Mouse (Mus musculus): ENCODE measurements around the gene Tmem91.

Gene Tmem91

DNA sequence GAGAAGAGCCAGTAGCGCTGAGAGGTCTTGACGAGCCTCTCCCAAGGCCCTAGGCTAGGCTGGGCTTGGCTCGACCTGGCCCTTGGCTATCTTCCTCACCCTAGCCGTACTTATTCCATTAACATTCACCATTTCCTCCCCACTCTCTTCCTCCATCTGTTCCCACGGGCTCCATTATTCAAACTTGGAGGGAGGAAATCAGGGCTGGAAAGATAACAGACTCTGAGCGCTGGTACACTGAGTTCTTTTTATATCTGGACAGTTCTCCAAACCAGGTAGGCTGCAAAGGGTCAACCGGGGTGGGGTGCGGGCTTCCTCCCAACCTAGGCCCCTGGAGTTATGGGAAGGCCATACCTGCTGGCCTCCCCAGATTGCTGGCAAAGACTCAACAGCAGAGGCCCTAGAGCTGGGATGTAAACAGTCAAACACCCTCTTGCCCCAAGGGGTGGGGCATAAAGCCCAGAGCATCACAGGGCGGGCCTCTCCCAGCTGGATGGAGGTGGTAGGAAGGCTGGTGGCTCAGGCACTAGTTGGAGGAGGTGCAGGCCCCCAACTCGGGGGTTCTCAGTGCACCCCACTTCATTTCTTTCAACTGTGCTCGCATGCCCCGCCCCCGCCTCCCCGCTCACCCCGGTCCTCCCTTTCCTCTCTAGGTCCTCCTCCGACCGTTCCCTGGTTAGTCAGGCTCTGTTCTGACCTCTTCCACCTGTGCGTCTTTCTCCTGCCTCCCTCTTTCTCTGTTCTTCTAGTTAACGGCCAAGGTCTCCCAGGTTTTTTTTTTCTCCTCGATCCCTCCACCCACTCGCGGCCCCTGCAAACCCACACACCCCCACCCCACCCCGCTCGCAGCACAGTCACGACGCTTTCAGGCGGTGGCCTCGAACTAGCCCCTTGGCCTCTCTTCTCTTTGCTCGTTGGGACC, 48.2 kb downstream of the Tmem91 start, which contains the start of gene B3gnt8:
Gene B3gnt8 (plus strand): TSS at position 146 of the 922 bp plus-strand sequence.
- no peak for DNase-seq (ENCODE audit: low spot score in 2 of 2)

DNA sequence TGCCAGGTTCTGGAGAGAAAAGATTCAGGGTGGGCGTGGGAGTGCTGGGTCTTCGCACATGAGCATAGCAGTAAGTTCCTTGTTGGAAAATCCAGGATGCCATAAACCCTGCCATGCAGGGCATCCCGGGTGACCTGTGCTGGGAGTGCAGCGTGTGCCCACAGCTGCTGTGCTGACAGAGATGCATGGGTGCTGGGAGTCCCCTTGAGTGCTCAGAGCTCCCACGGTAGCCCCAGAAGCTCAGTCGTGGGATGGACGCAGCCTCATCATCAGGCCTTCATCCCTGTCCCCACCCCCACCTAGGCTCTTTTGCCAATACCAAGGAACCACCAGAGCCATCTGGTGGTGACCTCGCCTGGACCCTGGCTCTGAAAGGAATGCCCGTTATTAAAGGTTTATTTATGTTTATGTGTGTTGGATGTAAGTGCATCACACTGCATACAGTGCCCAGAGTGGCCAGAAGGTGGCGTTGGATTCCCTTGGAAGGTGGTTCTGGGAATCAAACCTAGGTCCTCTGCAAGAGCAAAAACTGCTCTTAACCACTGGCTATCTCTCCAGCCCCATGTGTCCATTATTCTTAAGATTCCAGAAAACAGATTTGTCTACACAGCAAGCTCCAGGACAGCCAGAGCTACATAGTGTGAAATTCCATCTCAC, 49.2 kb downstream of the Tmem91 start:
- DNase-seq (ENCODE audit: low spot score in 2 of 2) = no peak

DNA sequence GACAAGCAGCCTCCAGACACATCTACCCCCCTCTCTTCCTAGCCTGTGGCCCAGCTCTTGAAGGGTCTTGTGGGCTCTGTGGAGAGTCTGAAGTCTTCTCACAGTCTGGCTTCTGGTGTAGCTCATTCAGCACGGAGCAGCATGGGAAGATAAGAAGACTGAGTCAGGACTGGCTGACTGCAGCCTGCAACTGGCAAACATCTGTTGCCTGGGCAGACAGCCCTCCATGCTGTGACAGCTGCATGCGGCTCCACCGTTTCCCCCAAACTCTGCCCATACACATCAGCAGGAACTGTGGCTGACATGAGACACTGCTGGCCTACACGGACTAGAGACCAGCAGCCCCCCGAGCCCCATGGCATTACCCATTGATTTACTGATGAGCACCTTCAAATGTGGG, 50.1 kb downstream of the Tmem91 start:
- no peak for DNase-seq (ENCODE audit: low spot score in 2 of 2)

DNA sequence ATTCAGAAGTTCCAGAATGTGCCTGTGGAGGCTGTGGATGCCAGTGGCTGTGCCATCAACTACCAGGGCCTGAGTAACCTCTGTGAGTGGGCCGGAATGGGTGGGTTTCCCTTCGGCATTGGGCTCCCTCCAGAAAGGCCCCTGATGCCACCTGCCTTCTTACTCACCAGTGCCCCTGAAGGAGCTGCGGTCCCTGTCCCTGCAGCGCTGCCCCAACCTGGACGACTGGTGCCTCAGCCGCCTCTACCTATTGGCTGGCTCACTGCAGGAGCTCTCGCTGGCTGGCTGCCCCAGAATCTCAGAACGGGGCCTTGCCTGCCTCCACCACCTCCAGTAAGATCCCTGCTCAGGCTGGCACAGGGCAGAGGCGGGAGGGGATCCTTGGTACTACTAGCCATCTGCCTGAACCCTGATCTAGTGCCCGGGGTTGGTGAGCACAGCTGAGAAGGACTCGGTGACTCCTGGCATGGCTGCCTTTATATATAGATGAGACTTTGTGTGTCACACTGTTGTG, 51.1 kb downstream of the Tmem91 start:
- no peak for DNase-seq (ENCODE audit: low spot score in 2 of 2)

DNA sequence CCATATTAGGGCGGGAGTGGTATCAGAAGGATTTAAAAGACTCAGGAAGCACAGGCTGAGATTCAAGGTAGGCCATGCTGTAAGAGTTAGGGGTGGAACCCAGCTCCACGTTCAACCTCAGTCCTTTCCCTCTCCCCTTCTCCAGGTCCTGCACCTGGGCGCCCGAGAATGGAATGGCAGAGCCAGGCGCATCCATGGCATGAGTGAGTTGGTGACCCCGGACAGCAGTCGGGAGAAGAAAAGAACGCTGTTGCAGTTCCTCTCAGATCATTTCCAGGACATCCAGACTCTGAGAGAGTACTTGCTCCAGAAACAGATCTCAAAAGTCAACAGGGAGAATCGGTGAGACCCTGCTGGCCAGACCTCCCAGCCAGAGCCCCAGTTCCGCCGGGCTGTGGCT, 54.2 kb downstream of the Tmem91 start:
- DNase-seq (ENCODE audit: low spot score in 2 of 2) = no peak

DNA sequence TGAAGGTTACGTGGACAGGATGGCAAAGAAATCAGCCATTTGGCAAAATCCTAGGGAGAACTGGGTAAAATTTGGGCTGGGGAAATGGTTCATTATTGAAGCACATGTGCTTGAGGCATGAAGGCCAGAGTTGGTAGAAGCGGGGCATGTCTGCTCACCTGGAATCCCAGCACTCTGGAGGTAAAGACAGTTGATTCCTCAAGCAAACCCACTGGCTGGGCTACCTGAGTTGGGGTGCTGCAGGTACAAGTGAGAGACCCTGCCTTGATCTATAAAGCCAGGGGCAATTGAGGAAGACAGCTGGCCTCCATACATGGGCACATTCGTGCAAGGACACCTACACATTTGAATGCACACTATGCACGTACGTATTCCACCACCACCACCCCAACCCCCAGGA, 54.9 kb downstream of the Tmem91 start:
- DNase-seq (ENCODE audit: low spot score in 2 of 2) = no peak

DNA sequence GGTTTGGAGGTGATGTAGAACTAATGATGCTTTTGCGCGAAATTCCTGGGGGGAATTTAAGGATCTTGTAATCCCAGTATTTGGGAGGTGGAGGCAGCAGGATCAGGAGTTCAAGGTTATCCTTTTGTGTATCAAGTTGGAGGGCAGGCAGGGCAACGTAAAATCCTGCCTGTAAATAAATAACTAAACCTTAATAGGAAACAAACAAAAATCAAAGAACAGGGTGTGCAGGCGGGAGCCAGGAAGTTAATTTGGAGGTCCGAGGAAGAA, 55.3 kb downstream of the Tmem91 start:
- no peak for DNase-seq (ENCODE audit: low spot score in 2 of 2)
